Mouse (Mus musculus) retina, postnatal 1 day (tissue): ENCODE measurements at regions not wholly inside any gene's neighbourhood (a gene's known extent, or its start where the extent isn't known, plus 50 kb on each side); places are given as distances from the start of the nearest gene placed in this dataset.
A peak's percentile ranks its signal among the peaks of the same experiment; 100 is the strongest.

Source experiments
- DNase-seq: peaks from one replicate; pipeline ENCODE4 v3.0.0-alpha.2; 2012

DNA sequence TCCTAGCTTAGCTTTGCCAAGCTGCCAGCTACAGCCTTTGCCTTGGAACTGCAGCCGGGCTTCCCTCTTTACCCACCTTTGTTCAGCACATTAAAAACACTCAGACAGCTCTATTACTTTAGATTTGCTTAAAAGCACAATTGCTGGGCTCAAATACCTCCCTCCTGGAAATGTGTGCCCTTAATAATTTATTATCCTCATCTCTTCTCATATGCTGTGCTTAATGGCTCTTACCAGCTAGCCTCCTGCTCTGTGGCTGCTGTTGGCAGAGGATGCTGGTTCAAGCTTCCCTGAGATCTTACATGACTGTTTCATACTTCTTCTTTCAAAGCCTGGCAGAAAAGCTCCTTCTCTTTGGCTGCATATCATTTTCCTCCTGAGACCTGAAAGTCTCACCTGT, 378.1 kb upstream of the Cdh19 start:
- DNase-seq = no peak

GRCm38 (mm10) chr1:111337927-111338326, 360.5 kb upstream of the Cdh19 start:
- DNase-seq = no peak

- no peak for DNase-seq
Observed at GRCm38 (mm10) chr1:111302268-111302667, 324.9 kb upstream of the Cdh19 start.

- peak; percentile 21 for DNase-seq
Observed at GRCm38 (mm10) chr1:111286385-111286784, 309.0 kb upstream of the Cdh19 start.

GRCm38 (mm10) chr1:111285916-111286315, 308.5 kb upstream of the Cdh19 start:
- peak; percentile 1 for DNase-seq

GRCm38 (mm10) chr1:111242814-111243213, 265.4 kb upstream of the Cdh19 start:
- no peak for DNase-seq

- DNase-seq = peak; percentile 52
Observed at GRCm38 (mm10) chr1:111242344-111242743, 265.0 kb upstream of the Cdh19 start.
